Mouse (Mus musculus) regulatory T cell (primary cell): ENCODE measurements at regions not wholly inside any gene's neighbourhood (a gene's known extent, or its start where the extent isn't known, plus 50 kb on each side); places are given as distances from the start of the nearest gene placed in this dataset.

Experiments used
- in situ Hi-C: fragments of 300-600 bp; cut with MboI, MseI; formaldehyde crosslinking; loops from one replicate; pipeline ENCODE4 v1.15.1; 2025; ENCODE audit warnings: high pct_unique_total_duplicates

DNA sequence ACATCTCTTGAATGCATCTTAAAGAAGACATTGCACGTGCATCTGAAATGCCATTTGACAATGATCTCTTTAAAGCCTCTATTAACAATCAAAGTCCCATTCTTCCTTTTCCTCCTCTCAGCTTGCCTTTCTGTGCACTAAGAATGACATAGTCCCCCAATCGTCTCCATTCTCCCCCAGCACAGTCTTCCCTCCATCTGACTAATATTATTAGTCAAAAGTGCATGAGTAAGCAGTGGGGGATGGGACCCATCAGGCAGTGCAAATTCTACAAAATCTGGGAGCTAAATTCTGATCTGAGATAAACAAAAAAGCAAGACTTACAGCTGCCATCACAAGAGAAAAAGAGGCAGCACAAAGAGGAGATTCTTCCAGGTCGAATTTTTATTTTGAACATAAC lies 475.0 kb downstream of the Efnb2 start:
- in situ Hi-C loops: no loop called here

- in situ Hi-C loops: no loop called here
These were observed 477.8 kb downstream of the Efnb2 start for GRCm38 (mm10) chr8:8183233-8183622.

GRCm38 (mm10) chr8:8182616-8183232 lies 478.3 kb downstream of the Efnb2 start:
- in situ Hi-C loops: no loop called here

DNA sequence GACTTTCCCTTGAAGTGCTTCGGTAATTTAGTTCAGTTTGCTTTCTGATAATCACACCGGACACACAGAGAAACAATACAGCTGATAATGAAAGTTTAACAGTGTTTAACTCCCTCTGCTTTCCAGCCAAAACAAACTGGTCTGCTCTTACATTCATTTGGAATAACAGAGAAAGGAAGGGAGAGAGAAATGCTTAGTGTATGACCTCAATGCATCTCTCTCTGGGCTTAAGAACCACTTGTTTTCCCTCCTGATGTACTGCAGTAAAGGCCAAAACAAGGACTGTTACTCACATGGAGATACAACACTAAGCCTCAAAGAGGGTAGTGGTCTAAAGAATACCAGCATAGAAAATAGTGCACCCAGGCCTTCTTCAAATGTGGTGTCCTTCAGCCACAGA lies 478.9 kb downstream of the Efnb2 start:
- in situ Hi-C loops: no loop called here

DNA sequence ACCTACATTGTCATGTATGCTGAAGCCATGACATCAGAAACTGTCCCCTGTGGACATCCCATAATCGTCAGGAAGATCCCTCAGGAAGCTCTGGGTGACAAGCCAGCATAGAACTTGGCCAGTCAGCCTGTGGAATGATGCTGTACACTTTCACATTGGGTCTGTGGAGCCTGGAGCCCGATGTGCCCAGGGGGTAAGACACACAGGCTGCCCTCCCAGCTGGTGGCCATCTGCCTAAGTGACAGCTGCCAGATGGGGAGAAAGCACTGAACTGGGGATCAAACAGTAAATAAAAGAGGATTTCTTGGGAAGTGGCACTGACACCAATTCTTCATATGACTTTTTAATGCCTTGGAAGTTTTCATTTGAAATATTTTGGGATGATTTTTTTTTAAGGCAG lies 486.8 kb downstream of the Efnb2 start:
- in situ Hi-C loops: no loop called here

GRCm38 (mm10) chr8:8168674-8169073 lies 492.4 kb downstream of the Efnb2 start:
- in situ Hi-C loops: no loop called here

- in situ Hi-C loops: no loop called here
These were observed 492.8 kb downstream of the Efnb2 start for GRCm38 (mm10) chr8:8168250-8168649.

GRCm38 (mm10) chr8:8147527-8147926 lies 513.5 kb downstream of the Efnb2 start:
- in situ Hi-C loops: no loop called here

GRCm38 (mm10) chr8:8142933-8143495 lies 518.0 kb downstream of the Efnb2 start:
- in situ Hi-C loops: no loop called here

DNA sequence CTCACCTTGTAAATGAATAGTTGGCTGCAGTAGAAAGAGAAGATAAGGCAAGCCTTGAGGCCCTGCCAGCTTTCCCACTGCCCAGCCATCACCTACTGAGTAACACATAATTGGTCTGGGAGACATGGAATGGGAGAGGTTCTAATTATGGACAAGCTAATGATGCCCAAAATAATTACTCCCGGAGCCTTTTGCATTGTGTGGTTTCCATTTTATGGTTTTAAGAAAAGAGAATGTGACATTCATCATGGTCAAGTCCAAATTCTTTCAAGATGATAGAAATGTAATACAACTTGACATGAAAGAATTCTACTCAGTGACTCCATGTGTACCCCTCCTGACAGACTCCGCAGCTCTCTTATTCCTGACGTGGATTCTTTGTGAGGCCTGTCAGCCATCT lies 518.6 kb downstream of the Efnb2 start:
- in situ Hi-C loops: no loop called here

DNA sequence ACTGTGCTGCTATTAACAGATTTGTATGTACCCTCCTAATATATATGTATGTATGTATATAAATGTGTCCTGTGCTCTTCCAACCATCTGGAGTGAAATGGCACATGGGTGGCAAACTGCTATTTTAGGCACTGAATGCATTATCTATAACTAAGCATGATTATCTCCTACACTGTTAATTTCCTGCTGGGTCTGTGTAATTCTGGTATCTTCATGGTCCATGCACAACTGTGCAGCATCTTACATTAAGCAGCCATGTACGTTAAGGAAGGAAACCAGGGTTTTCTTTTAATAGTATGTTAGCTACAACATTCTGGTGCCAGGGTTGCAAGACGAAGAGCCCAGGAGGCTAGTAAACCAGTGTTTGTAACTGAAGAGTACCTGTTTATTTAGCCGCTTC lies 521.3 kb downstream of the Efnb2 start:
- in situ Hi-C loops: no loop called here

- in situ Hi-C loops: no loop called here
These were observed 527.8 kb downstream of the Efnb2 start for GRCm38 (mm10) chr8:8133001-8133785.

DNA sequence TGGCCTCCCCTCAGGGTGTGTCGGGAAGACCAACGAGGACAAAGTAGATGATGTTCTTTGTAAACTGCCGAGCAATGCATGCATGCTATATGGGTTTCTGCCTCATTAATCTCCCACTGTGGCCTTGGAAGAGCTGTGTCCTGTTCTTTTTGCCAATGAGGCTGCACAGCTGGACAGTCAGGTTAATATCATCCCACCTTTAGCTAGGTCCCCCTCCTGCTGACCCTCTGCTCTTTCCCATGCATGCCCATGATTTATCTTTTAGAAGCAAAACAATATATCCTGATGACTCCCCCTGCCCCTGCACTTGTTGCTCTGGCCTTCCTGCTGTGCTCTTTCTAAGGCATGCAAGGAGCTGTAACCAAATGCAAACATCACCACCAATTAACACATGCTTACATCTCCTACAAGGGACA lies 529.1 kb downstream of the Efnb2 start:
- in situ Hi-C loops: no loop called here

DNA sequence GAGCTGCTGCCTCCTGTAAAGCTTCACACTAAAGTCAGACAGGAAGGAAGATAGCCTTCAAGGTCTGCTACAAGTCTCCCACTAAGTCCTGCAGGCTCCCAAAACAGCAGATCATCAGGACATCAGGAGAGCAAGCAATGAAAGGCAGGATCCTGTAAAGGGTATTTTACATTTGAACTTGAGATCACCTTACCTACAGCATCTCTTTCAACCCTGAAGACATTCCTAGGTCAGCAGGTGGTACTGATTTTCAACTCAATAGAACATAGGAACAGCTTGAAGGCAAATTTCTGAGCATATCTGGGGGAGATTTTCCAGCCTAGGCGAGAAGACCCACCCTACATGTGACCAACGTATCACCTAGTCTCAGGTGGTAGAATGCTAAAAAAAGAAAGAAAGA lies 530.2 kb downstream of the Efnb2 start:
- in situ Hi-C loops: no loop called here

DNA sequence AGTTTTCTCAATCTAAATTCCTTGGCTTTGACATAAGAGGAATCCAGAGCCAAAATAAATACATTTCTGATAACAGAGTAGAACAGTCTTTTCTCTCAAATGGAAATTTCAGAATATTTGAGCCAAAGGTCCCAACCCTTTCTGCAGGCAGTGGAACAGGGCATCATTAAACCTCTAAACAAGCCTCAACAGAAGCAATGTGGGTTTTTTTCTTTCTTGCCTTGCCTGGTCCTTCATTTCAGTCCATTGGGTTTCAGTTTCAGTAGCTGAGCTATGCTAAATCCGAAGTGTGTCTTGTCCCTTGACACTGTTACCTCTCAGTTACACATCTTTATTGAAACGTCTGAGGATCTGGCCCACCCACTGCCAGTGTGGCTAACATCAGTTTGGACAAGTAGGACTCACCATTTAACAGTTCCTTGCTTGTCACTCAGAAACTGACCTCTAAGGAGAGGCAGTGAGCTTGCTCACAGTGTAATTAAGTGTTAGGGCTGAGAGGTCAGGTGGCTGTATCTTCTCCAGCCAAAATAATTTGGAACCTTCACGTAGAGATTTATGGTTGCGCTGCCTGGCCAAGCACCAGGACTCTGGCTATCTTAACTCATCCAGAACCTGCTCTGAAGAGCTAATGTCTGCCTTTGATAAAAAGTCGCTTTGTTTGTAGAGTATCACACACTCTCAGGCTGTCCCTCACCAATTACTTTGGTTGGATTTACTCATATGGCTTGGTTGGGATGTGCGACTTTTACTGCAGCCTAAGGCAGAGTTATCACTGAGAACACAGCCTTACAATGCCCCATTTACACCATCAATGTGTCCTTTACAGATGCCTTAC lies 545.2 kb downstream of the Efnb2 start:
- in situ Hi-C loops: no loop called here

- in situ Hi-C loops: no loop called here
These were observed 546.4 kb downstream of the Efnb2 start for GRCm38 (mm10) chr8:8114604-8115003.

DNA sequence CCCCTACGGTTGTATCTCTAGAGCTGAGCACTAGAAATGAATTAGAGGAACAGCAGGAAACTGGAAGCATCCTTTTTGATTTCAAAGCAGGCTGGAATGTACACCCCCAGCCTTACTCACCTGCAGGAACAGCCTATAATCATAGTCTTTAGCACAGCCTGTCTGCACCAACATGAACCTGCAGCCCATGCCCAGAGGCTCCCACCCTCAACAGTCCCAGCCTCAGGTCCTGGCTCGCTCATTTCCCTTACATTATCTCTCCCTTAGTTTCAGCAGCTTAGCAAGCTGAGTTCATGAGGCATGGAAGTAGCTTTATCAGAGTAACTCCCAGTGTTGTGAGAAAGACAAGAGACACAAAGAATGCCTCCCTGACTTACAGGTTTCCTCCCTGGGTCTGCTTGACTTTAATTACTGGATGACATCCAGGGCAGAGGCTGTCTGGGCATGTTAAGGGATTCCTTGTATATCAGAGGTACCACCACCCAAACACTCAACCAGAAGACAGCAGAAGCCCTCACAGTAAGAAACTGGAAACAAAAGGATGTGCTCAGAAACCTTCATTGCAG lies 551.2 kb downstream of the Efnb2 start:
- in situ Hi-C loops: no loop called here

DNA sequence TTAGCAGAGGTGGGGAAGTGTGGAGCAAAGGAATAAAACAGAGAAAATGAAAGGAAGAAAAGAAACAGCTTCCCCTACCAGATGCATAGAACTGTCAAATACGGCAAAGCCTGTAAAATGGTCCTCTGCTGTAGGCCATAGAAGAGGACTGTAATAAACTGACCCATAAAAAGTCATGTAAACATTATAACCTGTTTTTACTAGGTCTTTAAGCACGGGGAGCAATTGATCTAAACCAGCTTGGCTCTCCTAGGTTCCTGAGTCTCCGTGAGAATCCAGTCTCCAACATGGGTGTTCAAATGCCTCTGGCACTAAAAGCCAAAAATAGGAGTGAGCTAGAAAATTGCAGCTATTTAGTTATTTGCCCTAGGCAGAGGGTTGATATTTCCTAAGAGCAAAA lies 557.5 kb downstream of the Efnb2 start:
- in situ Hi-C loops: no loop called here

DNA sequence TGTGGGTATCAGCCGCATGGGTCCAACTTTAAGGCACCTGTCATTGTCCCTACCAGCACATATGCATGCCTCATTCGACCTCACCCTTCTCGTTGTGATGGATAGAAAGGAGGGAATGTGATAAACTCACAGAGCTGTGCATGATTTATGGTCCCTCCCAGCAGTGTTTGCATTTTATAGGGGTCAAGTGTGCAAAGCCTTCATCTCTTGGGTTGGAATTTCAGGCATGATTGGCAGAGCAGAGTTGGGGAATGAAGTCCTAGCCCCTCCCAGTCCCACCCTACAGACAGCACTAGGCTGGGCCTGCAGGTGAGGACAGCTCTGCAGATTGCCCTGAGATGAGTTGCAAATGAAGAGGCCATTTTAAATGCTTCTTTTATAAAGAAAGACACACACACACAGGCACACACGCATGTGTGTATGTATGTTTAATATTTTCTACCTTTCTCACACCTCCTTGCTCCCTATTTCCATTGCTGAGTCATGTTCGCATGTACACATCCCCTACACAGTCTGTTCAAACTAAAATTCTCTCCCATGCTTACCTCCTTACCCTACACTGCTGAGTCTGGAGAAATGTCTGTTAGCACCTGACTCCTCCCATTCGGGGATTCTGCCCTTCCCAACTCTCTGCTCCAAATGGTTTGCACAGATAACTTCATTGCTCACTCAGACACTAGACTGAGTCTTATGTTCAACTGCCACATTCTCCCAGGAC lies 558.9 kb downstream of the Efnb2 start:
- in situ Hi-C loops: no loop called here

GRCm38 (mm10) chr8:8092551-8092950 lies 568.5 kb downstream of the Efnb2 start:
- in situ Hi-C loops: no loop called here

DNA sequence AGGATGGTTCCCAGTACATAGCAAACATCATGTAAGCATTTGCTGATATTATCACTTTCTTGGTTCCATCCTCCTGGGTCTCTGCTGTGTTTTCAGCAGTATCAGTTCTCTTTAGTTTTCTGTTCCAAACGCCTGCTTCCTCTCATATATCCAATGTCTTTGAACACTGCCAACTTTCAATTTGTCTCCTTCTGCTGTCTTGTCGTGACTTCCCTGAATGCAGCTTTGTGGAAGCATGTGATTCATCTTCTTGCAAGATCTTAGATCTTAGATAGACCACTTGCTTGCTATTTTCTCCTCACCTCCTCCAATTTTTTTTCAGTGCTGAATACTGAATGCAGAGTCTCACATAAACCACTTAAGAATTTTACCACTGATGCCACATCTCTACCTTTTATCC lies 576.4 kb downstream of the Efnb2 start:
- in situ Hi-C loops: no loop called here
